Mouse (Mus musculus): ENCODE measurements at regions not wholly inside any gene's neighbourhood (a gene's known extent, or its start where the extent isn't known, plus 50 kb on each side); places are given as distances from the start of the nearest gene placed in this dataset.
"Not testable (repeated sequence)": the region's sequence is repeated elsewhere in the genome, so short reads cannot be mapped to it uniquely, and the experiment has no call there.

DNA sequence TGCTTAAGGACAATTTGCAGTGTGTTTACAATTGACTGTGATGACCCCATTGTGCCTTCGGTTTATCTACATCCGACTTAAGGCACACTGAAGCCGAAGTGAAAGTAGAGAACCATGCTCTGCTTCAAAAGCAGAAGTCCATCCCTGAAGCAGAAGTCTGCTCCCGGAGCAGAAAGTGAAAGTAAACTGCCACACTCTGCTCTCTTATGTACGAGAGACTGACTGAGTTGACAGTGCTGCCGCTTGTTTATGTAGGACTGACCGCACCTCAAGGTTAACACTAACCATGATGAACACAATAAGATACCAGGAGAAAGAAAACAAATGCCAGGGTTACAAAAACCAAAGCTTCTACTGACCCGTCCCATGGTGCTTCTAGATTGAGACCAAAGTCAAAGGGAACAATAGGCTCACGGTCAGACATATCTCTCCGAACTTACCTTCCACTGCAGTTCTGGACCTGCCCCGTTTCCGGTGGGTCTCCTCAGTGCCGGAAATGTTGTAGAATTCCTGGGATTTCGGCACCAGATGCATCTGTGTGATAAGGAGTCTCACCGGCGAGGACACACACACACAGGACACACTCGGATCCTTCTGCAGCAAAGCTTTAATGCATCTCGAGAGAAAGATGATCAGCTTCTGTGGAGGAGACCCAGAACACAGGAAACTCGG is 2129.7 kb downstream of the Cntnap5b start:
- TF ChIP-seq ZC3H11A (IDR thresholded peaks at IDR 0.05; ENCODE audit: borderline replicate concordance, low read depth, low read length); MAFK (IDR thresholded peaks at IDR 0.05; ENCODE audit: insufficient read depth, low read depth, low read length): not testable (repeated sequence)

Measured in ES-E14 (cell line).